Mouse (Mus musculus) testis, adult 2 months (tissue): Measurements from ENCODE around the gene Tmcc2.

Experiments
- CTCF ChIP-seq: fragments of 200-500 bp; IDR thresholded peaks from 2 replicates; pipeline ENCODE4 v1.5.1; 2012; ENCODE audit warnings: low read depth, mild to moderate bottlenecking, inconsistent platforms, low read length, moderate library complexity; ENCODE audit not compliant: control insufficient read depth, insufficient read depth, insufficient replicate concordance
- POLR2A ChIP-seq: fragments of 200-500 bp; IDR thresholded peaks from 2 replicates; pipeline ENCODE4 v1.6.1; 2012; ENCODE audit warnings: low read depth, mild to moderate bottlenecking, inconsistent platforms, low read length, moderate library complexity; ENCODE audit not compliant: control insufficient read depth

DNA sequence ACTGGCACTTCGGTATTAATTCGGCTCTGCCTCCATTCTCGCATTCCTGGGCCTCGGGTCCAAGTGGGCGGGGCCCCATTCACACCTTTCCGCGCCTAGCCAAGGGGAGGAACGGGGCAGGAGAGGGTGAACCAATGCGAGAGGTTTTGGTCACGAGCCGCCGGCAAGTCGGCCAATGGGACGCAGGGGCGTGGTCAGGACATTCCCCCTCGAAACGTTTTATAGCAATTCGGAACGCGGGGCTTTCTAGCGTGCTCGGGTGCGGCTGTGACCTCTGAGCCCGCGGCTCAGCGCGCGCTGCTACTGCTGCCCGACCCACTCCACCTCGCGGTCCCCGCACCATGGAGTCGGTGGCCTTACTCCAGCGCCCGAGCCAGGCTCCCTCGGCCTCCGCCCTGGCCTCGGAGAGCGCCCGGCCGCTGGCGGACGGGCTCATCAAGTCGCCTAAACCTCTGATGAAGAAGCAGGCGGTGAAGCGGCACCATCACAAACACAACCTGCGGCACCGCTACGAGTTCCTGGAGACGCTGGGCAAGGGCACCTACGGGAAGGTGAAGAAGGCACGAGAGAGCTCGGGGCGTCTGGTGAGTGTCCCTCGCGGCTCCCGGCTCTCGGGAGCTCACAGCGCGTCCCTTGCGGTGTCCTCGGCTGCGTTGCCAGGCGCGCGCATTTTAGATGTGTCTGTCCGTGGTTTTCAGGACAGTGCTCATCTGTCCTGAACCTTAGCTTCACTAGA lies 75.0 kb downstream of the Tmcc2 start, which contains the start of gene Nuak2:
- TF ChIP-seq CTCF (no peak), POLR2A (peak; percentile 72)
